Mouse (Mus musculus) midbrain, embryonic 11.5 days (tissue): Measurements from ENCODE around the gene Dlx6. TPM values are rescaled to one million over a fixed set of nuclear protein-coding genes. Genes with fewer than 3 reads are reported as not detected.
A peak's percentile ranks its signal among the peaks of the same experiment; 100 is the strongest.

ENCODE experiments used
- ATAC-seq: fragments of 200-750 bp; cut with Nextera tagmentation; 2 replicates; pipeline ENCODE4 v1.8.0; 2017; ENCODE audit warnings: moderate TSS enrichment, moderate library complexity; ENCODE audit not compliant: low FRiP score
- DNase-seq: peaks from one replicate; pipeline ENCODE4 v3.0.0; 2015; ENCODE audit warnings: low spot score; ENCODE audit errors: missing footprints
- H3K27ac ChIP-seq: fragments of 300-500 bp; sonication (generic); 2 replicates; pipeline ENCODE4 v1.5.1; 2014; ENCODE audit warnings: low read depth, low read length
- H3K27me3 ChIP-seq: fragments of 300-500 bp; sonication (generic); 2 replicates; pipeline ENCODE4 v1.6.1; 2014; ENCODE audit warnings: mild to moderate bottlenecking, low read length, moderate library complexity, mixed read lengths; ENCODE audit not compliant: control insufficient read depth, insufficient read depth
- H3K36me3 ChIP-seq: fragments of 300-500 bp; sonication (generic); 2 replicates; pipeline ENCODE4 v1.6.1; 2014; ENCODE audit warnings: mild to moderate bottlenecking, low read length, moderate library complexity, mixed read lengths; ENCODE audit not compliant: control insufficient read depth, insufficient read depth
- H3K4me1 ChIP-seq: fragments of 300-500 bp; sonication (generic); 2 replicates; pipeline ENCODE4 v1.6.1; 2014; ENCODE audit warnings: low read length; ENCODE audit not compliant: control insufficient read depth, insufficient read depth
- H3K4me2 ChIP-seq: fragments of 300-500 bp; sonication (generic); 2 replicates; pipeline ENCODE4 v1.6.1; 2014; ENCODE audit warnings: mild to moderate bottlenecking, moderate library complexity
- H3K4me3 ChIP-seq: fragments of 300-500 bp; sonication (generic); 2 replicates; pipeline ENCODE4 v1.5.1; 2014; ENCODE audit warnings: low read depth, low read length
- H3K9ac ChIP-seq: fragments of 300-500 bp; sonication (generic); 2 replicates; pipeline ENCODE4 v1.6.1; 2014; ENCODE audit warnings: low read length
- H3K9me3 ChIP-seq: fragments of 300-500 bp; sonication (generic); 2 replicates; pipeline ENCODE4 v1.6.1; 2016; ENCODE audit warnings: low read length; ENCODE audit not compliant: control insufficient read depth
- WGBS: fragments of 180-500 bp; shearing (Covaris S2); extraction: QIAGEN DNeasy Blood & Tissue Kit; methylation state at CpG from one replicate; pipeline ENCODE4 v1.1.7; 2014; 5-methylcytosine and 5-hydroxymethylcytosine counted together
- polyA plus RNA-seq: library from polyadenylated mRNA; unstranded; fragments of >200 nt; fragmentation: Nextera tagmentation; extraction: Ambion mirVana; gene quantifications from 2 replicates; pipeline ENCODE4 v1.2.1, GENCODE M21; 2014

The Dlx6 gene
- polyA plus RNA-seq, 1 experiment from 2014 or later, result 0.33 TPM

GRCm38 (mm10) chr6:6878841-6879291 is 15.7 kb downstream of the Dlx6 start:
- ATAC-seq, result peak; percentile 23; the same call in 1 of the 2 replicates
- under 1% methylated on average over 14 of the region's 14 CpGs for WGBS

GRCm38 (mm10) chr6:6879371-6880325 is 16.5 kb downstream of the Dlx6 start:
- H3K9ac ChIP-seq, result no peak overlapping the region

More at GRCm38 (mm10) chr6:6878841-6879291, 15.7 kb downstream of the Dlx6 start:
- H3K4me3 ChIP-seq, result no peak overlapping the region
- H3K27ac ChIP-seq, result no peak overlapping the region
- peaks cover 9% of the 10 kb centered on the region; the same call in 1 of the 2 replicates for H3K4me1 ChIP-seq
- H3K4me2 ChIP-seq, result no peak overlapping the region
- no peaks in the 10 kb centered on the region for H3K9me3 ChIP-seq
- peak; percentile 96 for DNase-seq
- peaks cover 97% of the 10 kb centered on the region for H3K27me3 ChIP-seq
- H3K36me3 ChIP-seq, result no peaks in the 10 kb centered on the region
- H3K9ac ChIP-seq, result no peak overlapping the region

GRCm38 (mm10) chr6:6880361-6881114 is 17.4 kb downstream of the Dlx6 start:
- WGBS, result 1% methylated on average over 24 of the region's 24 CpGs
- DNase-seq (peak; percentile 95), ATAC-seq (no peak)
- H3K4me2 ChIP-seq, result peak overlapping the region; percentile 81; the same call in 1 of the 2 replicates
- H3K27me3 ChIP-seq, result peaks cover 83% of the 10 kb centered on the region
- no peak overlapping the region for H3K27ac ChIP-seq
- peaks cover 9% of the 10 kb centered on the region; the same call in 1 of the 2 replicates for H3K4me1 ChIP-seq
- H3K4me3 ChIP-seq, result peak overlapping the region; percentile 41; the same call in 1 of the 2 replicates
- H3K9me3 ChIP-seq, result no peaks in the 10 kb centered on the region
- H3K36me3 ChIP-seq, result no peaks in the 10 kb centered on the region
- H3K9ac ChIP-seq, result no peak overlapping the region

More at GRCm38 (mm10) chr6:6879371-6880325, 16.5 kb downstream of the Dlx6 start:
- under 1% methylated on average over 44 of the region's 44 CpGs for WGBS
- H3K27me3 ChIP-seq, result peaks cover 90% of the 10 kb centered on the region
- H3K4me2 ChIP-seq, result no peak overlapping the region
- H3K36me3 ChIP-seq, result no peaks in the 10 kb centered on the region
- no peaks in the 10 kb centered on the region for H3K9me3 ChIP-seq
- H3K27ac ChIP-seq, result no peak overlapping the region
- peaks cover 9% of the 10 kb centered on the region; the same call in 1 of the 2 replicates for H3K4me1 ChIP-seq
- ATAC-seq (no peak), DNase-seq (peak; percentile 95)
- H3K4me3 ChIP-seq, result 0 out of 2 replicates have a peak overlapping the region, but pooled peaks have one; percentile 2

GRCm38 (mm10) chr6:6881115-6881637 is 18.0 kb downstream of the Dlx6 start:
- H3K4me2 ChIP-seq, result peak overlapping the region; percentile 81
- peaks cover 76% of the 10 kb centered on the region for H3K27me3 ChIP-seq
- H3K9me3 ChIP-seq, result no peaks in the 10 kb centered on the region
- ATAC-seq, result peak; percentile 38; the same call in 1 of the 2 replicates
- no peaks in the 10 kb centered on the region for H3K36me3 ChIP-seq
- H3K9ac ChIP-seq, result no peak overlapping the region; the same call in none of the 2 replicates
- peak; percentile 96 for DNase-seq
- H3K4me3 ChIP-seq, result peak overlapping the region; percentile 41
- peaks cover 9% of the 10 kb centered on the region; the same call in 1 of the 2 replicates for H3K4me1 ChIP-seq
- no peak overlapping the region for H3K27ac ChIP-seq
- 1% methylated on average over 30 of the region's 30 CpGs for WGBS

GRCm38 (mm10) chr6:6881638-6882190 is 18.6 kb downstream of the Dlx6 start, which contains the start of gene Dlx5:
Dlx5 (minus strand) TSS chr6:6882085.
- peak; percentile 41 for ATAC-seq
- H3K4me2 ChIP-seq, result peak within 1 kb of the TSS; percentile 81
- H3K27me3 ChIP-seq, result peaks cover 71% of the 10 kb centered on the region
- WGBS, result under 1% methylated on average over 40 of the region's 42 CpGs
- peak within 1 kb of the TSS; percentile 41 for H3K4me3 ChIP-seq
- H3K9me3 ChIP-seq, result no peaks in the 10 kb centered on the region
- no peak for DNase-seq
- no peak within 1 kb of the TSS; the same call in none of the 2 replicates for H3K9ac ChIP-seq
- no peaks in the 10 kb centered on the region for H3K36me3 ChIP-seq
- H3K27ac ChIP-seq, result no peak within 1 kb of the TSS
- H3K4me1 ChIP-seq, result peaks cover 9% of the 10 kb centered on the region; the same call in 1 of the 2 replicates

- H3K4me3 ChIP-seq, result peak overlapping the region; percentile 41; the same call in 1 of the 2 replicates
- H3K9ac ChIP-seq, result no peak overlapping the region
Measured at GRCm38 (mm10) chr6:6882266-6882797, 19.2 kb downstream of the Dlx6 start.

GRCm38 (mm10) chr6:6884897-6885296 is 21.8 kb downstream of the Dlx6 start:
- no peak overlapping the region for H3K27ac ChIP-seq
- no peak overlapping the region for H3K4me2 ChIP-seq
- H3K4me1 ChIP-seq, result peaks cover 9% of the 10 kb centered on the region; the same call in 1 of the 2 replicates
- DNase-seq (peak; percentile 96), ATAC-seq (peak; percentile 61)
- H3K4me3 ChIP-seq, result no peak overlapping the region
- no peaks in the 10 kb centered on the region for H3K9me3 ChIP-seq
- H3K9ac ChIP-seq, result no peak overlapping the region
- 1% methylated on average over 12 of the region's 12 CpGs for WGBS
- H3K36me3 ChIP-seq, result no peaks in the 10 kb centered on the region
- peaks cover 40% of the 10 kb centered on the region for H3K27me3 ChIP-seq

More at GRCm38 (mm10) chr6:6882266-6882797, 19.2 kb downstream of the Dlx6 start:
- Histone ChIP-seq H3K4me2 (peak overlapping the region; percentile 81), H3K27ac (no peak overlapping the region), H3K9me3 (no peaks in the 10 kb centered on the region), H3K4me1 (peaks cover 9% of the 10 kb centered on the region; the same call in 1 of the 2 replicates), H3K36me3 (no peaks in the 10 kb centered on the region), H3K27me3 (peaks cover 65% of the 10 kb centered on the region)
- WGBS, result 5% methylated on average over 11 of the region's 11 CpGs
- ATAC-seq, result no peak
- DNase-seq, result peak; percentile 90

GRCm38 (mm10) chr6:6886225-6886624 is 23.1 kb downstream of the Dlx6 start:
- no peak overlapping the region for H3K9ac ChIP-seq
- peaks cover 5% of the 10 kb centered on the region; the same call in 1 of the 2 replicates for H3K4me1 ChIP-seq
- 82% methylated on average over 3 of the region's 3 CpGs for WGBS
- ATAC-seq (no peak), DNase-seq (no peak)
- H3K4me2 ChIP-seq, result no peak overlapping the region
- no peaks in the 10 kb centered on the region for H3K36me3 ChIP-seq
- peaks cover 27% of the 10 kb centered on the region for H3K27me3 ChIP-seq
- no peak overlapping the region for H3K4me3 ChIP-seq
- H3K9me3 ChIP-seq, result no peaks in the 10 kb centered on the region
- no peak overlapping the region for H3K27ac ChIP-seq
